Mouse (Mus musculus) heart, embryonic 11.5 days (tissue): Measurements from ENCODE around the gene Mrpl50. TPM values are rescaled to one million over a fixed set of nuclear protein-coding genes. Genes with fewer than 3 reads are reported as not detected.
A peak's percentile ranks its signal among the peaks of the same experiment; 100 is the strongest.

ENCODE experiments used
- ATAC-seq: fragments of 200-750 bp; cut with Nextera tagmentation; replicated peaks from 2 replicates; pipeline ENCODE4 v1.8.0; 2017; ENCODE audit warnings: moderate library complexity; ENCODE audit not compliant: insufficient number of reproducible peaks, low FRiP score, low TSS enrichment
- H3K27ac ChIP-seq: fragments of 300-500 bp; sonication (generic); 2 replicates; pipeline ENCODE4 v1.5.1; 2014; ENCODE audit warnings: mild to moderate bottlenecking, low read depth, low read length
- H3K27me3 ChIP-seq: fragments of 300-500 bp; sonication (generic); 2 replicates; pipeline ENCODE4 v1.6.1; 2014; ENCODE audit warnings: mild to moderate bottlenecking, low read length, mixed read lengths; ENCODE audit not compliant: control insufficient read depth, insufficient read depth
- H3K36me3 ChIP-seq: fragments of 300-500 bp; sonication (generic); 2 replicates; pipeline ENCODE4 v1.6.1; 2014; ENCODE audit warnings: mild to moderate bottlenecking, low read length, moderate library complexity, mixed read lengths; ENCODE audit not compliant: control insufficient read depth, insufficient read depth
- H3K4me1 ChIP-seq: fragments of 300-500 bp; sonication (generic); 2 replicates; pipeline ENCODE4 v1.6.1; 2014; ENCODE audit warnings: low read length; ENCODE audit not compliant: control insufficient read depth, insufficient read depth
- H3K4me2 ChIP-seq: fragments of 300-500 bp; sonication (generic); 2 replicates; pipeline ENCODE4 v1.6.1; 2014; ENCODE audit warnings: mild to moderate bottlenecking, moderate library complexity
- H3K4me3 ChIP-seq: fragments of 300-500 bp; sonication (generic); 2 replicates; pipeline ENCODE4 v1.5.1; 2014; ENCODE audit warnings: low read depth, low read length
- H3K9ac ChIP-seq: fragments of 300-500 bp; sonication (generic); 2 replicates; pipeline ENCODE4 v1.6.1; 2014; ENCODE audit warnings: mild to moderate bottlenecking, low read depth, low read length, moderate library complexity
- H3K9me3 ChIP-seq: fragments of 300-500 bp; sonication (generic); replicated peaks from 2 replicates; pipeline ENCODE4 v1.6.1; 2016; ENCODE audit warnings: low read length; ENCODE audit not compliant: control insufficient read depth
- WGBS: fragments of 180-500 bp; shearing (Covaris S2); extraction: QIAGEN DNeasy Blood & Tissue Kit; methylation state at CpG from one replicate; pipeline ENCODE4 v1.1.7; 2014; ENCODE audit not compliant: insufficient replicate concordance; 5-methylcytosine and 5-hydroxymethylcytosine counted together
- polyA plus RNA-seq: library from polyadenylated mRNA; unstranded; fragments of >200 nt; fragmentation: Nextera tagmentation; extraction: Ambion mirVana; gene quantifications from 2 replicates; pipeline ENCODE4 v1.2.1, GENCODE M21; 2014

The Mrpl50 gene
- polyA plus RNA-seq, 1 experiment from 2014 or later, result 71.8 TPM

- H3K4me2 ChIP-seq, result no peak overlapping the region
- no peak overlapping the region for H3K27ac ChIP-seq
- ATAC-seq, result no peak
- 69% methylated on average over 6 of the region's 6 CpGs for WGBS
- no peaks in the 10 kb centered on the region for H3K36me3 ChIP-seq
- H3K9me3 ChIP-seq, result no peaks in the 10 kb centered on the region
- no peaks in the 10 kb centered on the region for H3K27me3 ChIP-seq
- no peaks in the 10 kb centered on the region for H3K4me1 ChIP-seq
- no peak overlapping the region for H3K4me3 ChIP-seq
- no peak overlapping the region for H3K9ac ChIP-seq
Measured at GRCm38 (mm10) chr4:49546873-49547543, 26.1 kb upstream of the Mrpl50 start.

GRCm38 (mm10) chr4:49546026-49546425 lies 25.1 kb upstream of the Mrpl50 start:
- Histone ChIP-seq H3K4me2 (no peak overlapping the region), H3K27ac (no peak overlapping the region), H3K36me3 (no peaks in the 10 kb centered on the region), H3K4me1 (no peaks in the 10 kb centered on the region), H3K27me3 (no peaks in the 10 kb centered on the region), H3K4me3 (no peak overlapping the region), H3K9me3 (no peaks in the 10 kb centered on the region), H3K9ac (no peak overlapping the region)
- ATAC-seq, result no peak
- WGBS, result 85% methylated on average over 2 of the region's 2 CpGs

GRCm38 (mm10) chr4:49540966-49541365 lies 20.1 kb upstream of the Mrpl50 start:
- no peaks in the 10 kb centered on the region for H3K27me3 ChIP-seq
- H3K4me3 ChIP-seq, result no peak overlapping the region
- WGBS, result 42% methylated on average over 3 of the region's 3 CpGs
- ATAC-seq, result no peak
- no peaks in the 10 kb centered on the region for H3K4me1 ChIP-seq
- H3K4me2 ChIP-seq, result no peak overlapping the region
- H3K36me3 ChIP-seq, result no peaks in the 10 kb centered on the region
- no peaks in the 10 kb centered on the region for H3K9me3 ChIP-seq
- no peak overlapping the region for H3K27ac ChIP-seq
- H3K9ac ChIP-seq, result no peak overlapping the region

- Histone ChIP-seq H3K4me3 (no peak overlapping the region), H3K27ac (no peak overlapping the region), H3K9me3 (no peaks in the 10 kb centered on the region), H3K36me3 (no peaks in the 10 kb centered on the region), H3K4me2 (no peak overlapping the region), H3K9ac (no peak overlapping the region), H3K27me3 (no peaks in the 10 kb centered on the region), H3K4me1 (no peaks in the 10 kb centered on the region)
- WGBS, result 54% methylated on average over 6 of the region's 6 CpGs
- 0 out of 2 replicates have a peak, but pooled peaks have one; percentile 31 for ATAC-seq
Measured at GRCm38 (mm10) chr4:49539665-49540064, 18.8 kb upstream of the Mrpl50 start.

- Histone ChIP-seq H3K27ac (no peak overlapping the region), H3K36me3 (peaks cover 2% of the 10 kb centered on the region; the same call in 1 of the 2 replicates), H3K4me3 (no peak overlapping the region), H3K4me1 (no peaks in the 10 kb centered on the region), H3K27me3 (no peaks in the 10 kb centered on the region), H3K9me3 (no peaks in the 10 kb centered on the region), H3K4me2 (no peak overlapping the region), H3K9ac (no peak overlapping the region)
- WGBS, result 78% methylated on average over 4 of the region's 4 CpGs
- no peak for ATAC-seq
Measured at GRCm38 (mm10) chr4:49536671-49537070, 15.8 kb upstream of the Mrpl50 start.

- 87% methylated on average over 4 of the region's 4 CpGs for WGBS
- ATAC-seq, result no peak
- Histone ChIP-seq H3K4me3 (no peak overlapping the region), H3K9me3 (no peaks in the 10 kb centered on the region; the same call in 1 of the 2 replicates), H3K4me2 (no peak overlapping the region), H3K27me3 (no peaks in the 10 kb centered on the region), H3K9ac (no peak overlapping the region), H3K27ac (no peak overlapping the region), H3K36me3 (peaks cover 5% of the 10 kb centered on the region; the same call in 1 of the 2 replicates), H3K4me1 (no peaks in the 10 kb centered on the region)
Measured at GRCm38 (mm10) chr4:49535675-49536294, 14.9 kb upstream of the Mrpl50 start.

- peaks cover 12% of the 10 kb centered on the region for H3K36me3 ChIP-seq
Measured at GRCm38 (mm10) chr4:49535036-49535435, 14.1 kb upstream of the Mrpl50 start.

GRCm38 (mm10) chr4:49522576-49522975 lies 1.7 kb upstream of the Mrpl50 start:
- 80% methylated on average over 9 of the region's 9 CpGs for WGBS
- H3K4me3 ChIP-seq, result no peak overlapping the region
- H3K4me2 ChIP-seq, result no peak overlapping the region

More at GRCm38 (mm10) chr4:49535036-49535435, 14.1 kb upstream of the Mrpl50 start:
- no peaks in the 10 kb centered on the region for H3K4me1 ChIP-seq
- ATAC-seq, result no peak
- H3K9ac ChIP-seq, result no peak overlapping the region
- H3K4me3 ChIP-seq, result no peak overlapping the region
- no peak overlapping the region for H3K4me2 ChIP-seq
- no peak overlapping the region for H3K27ac ChIP-seq
- no peaks in the 10 kb centered on the region for H3K27me3 ChIP-seq
- 79% methylated on average over 3 of the region's 3 CpGs for WGBS
- H3K9me3 ChIP-seq, result peaks cover 5% of the 10 kb centered on the region

More at GRCm38 (mm10) chr4:49522576-49522975, 1.7 kb upstream of the Mrpl50 start:
- no peak for ATAC-seq
- no peaks in the 10 kb centered on the region for H3K27me3 ChIP-seq
- no peak overlapping the region for H3K27ac ChIP-seq
- 0 out of 2 replicates have a peak, but pooled peaks cover 5% of the 10 kb centered on the region for H3K4me1 ChIP-seq
- H3K36me3 ChIP-seq, result no peaks in the 10 kb centered on the region; the same call in 1 of the 2 replicates
- no peaks in the 10 kb centered on the region for H3K9me3 ChIP-seq
- no peak overlapping the region for H3K9ac ChIP-seq
